Mouse (Mus musculus): ENCODE measurements around the gene Tnpo1.

GRCm38 (mm10) chr13:98834723-98835122 is 91.5 kb downstream of the Tnpo1 start:
- no peak for TF ChIP-seq CTCF (IDR thresholded peaks at IDR 0.05; ENCODE audit: low read depth)
- TF ChIP-seq EP300 (IDR thresholded peaks at IDR 0.05; ENCODE audit: low read depth) = no peak
